Mouse (Mus musculus): Measurements from ENCODE around the gene Mtg1. TPM values are rescaled to one million over a fixed set of nuclear protein-coding genes. Genes with fewer than 3 reads are reported as not detected.

The Mtg1 gene
- total and polyA plus RNA-seq, 3 experiments = 10.8 to 38.1 TPM; not detected in 1

GRCm38 (mm10) chr7:140154218-140154927, 17.0 kb downstream of the Mtg1 start, which contains the start of gene Sprn:
Gene Sprn (minus strand): TSS chr7:140154877.
- no peak within 1 kb of the TSS for H3K4me3 ChIP-seq (ENCODE audit: control insufficient read depth in 1 of 2, insufficient read depth in 1 of 2, low read depth in 2 of 2, low read length in 2 of 2)
- no peak for DNase-seq (ENCODE audit: low read depth, low spot score)
- H3K4me1 ChIP-seq (ENCODE audit: control insufficient read depth in 1 of 2, insufficient read depth in 2 of 2, low read length in 2 of 2) = no peaks in the 10 kb centered on the region
- no peaks in the 10 kb centered on the region for H3K27me3 ChIP-seq (ENCODE audit: control insufficient read depth in 1 of 2, insufficient read depth in 2 of 2, low read length in 2 of 2)
- no peaks in the 10 kb centered on the region for H3K36me3 ChIP-seq (ENCODE audit: control insufficient read depth in 1 of 2, insufficient read depth in 2 of 2, low read length in 2 of 2)
- TF ChIP-seq CHD2 (IDR thresholded peaks at IDR 0.05; ENCODE audit: low read length) = no peak
- TF ChIP-seq E2F4 (IDR thresholded peaks at IDR 0.05; ENCODE audit: borderline replicate concordance, low read depth, low read length) = no peak
- TF ChIP-seq CTCF (IDR thresholded peaks at IDR 0.05 in 2 of 3, conservative IDR thresholded peaks at IDR 0.05 in 1 of 3; ENCODE audit: control insufficient read depth in 1 of 3, insufficient read depth in 1 of 3, low read depth in 2 of 3, low read length in 3 of 3, poor library complexity in 1 of 3, severe bottlenecking in 1 of 3) = no peak
- no peak for TF ChIP-seq BHLHE40 (IDR thresholded peaks at IDR 0.05; ENCODE audit: borderline replicate concordance, low read depth, low read length)
- TF ChIP-seq ZC3H11A (IDR thresholded peaks at IDR 0.05; ENCODE audit: low read depth, low read length) = no peak
- no peak for TF ChIP-seq POLR2A (IDR thresholded peaks at IDR 0.05; ENCODE audit: control insufficient read depth in 1 of 2, insufficient read depth in 1 of 2, low read depth in 1 of 2, low read length in 2 of 2, poor library complexity in 1 of 2)
- no peak for TF ChIP-seq EP300 (IDR thresholded peaks at IDR 0.05; ENCODE audit: low read depth in 1 of 2, low read length in 2 of 2)
- TF ChIP-seq RCOR1 (IDR thresholded peaks at IDR 0.05; ENCODE audit: low read depth, low read length) = no peak
- TF ChIP-seq UBTF (IDR thresholded peaks at IDR 0.05; ENCODE audit: borderline replicate concordance, insufficient read depth, low read depth, low read length) = no peak
- TF ChIP-seq RAD21 (IDR thresholded peaks at IDR 0.05; ENCODE audit: low read depth, low read length) = no peak
- TF ChIP-seq ELF1 (IDR thresholded peaks at IDR 0.05; ENCODE audit: low read depth, low read length) = no peak
- TF ChIP-seq MYC (IDR thresholded peaks at IDR 0.05; ENCODE audit: low read depth, low read length) = no peak
- no peak for TF ChIP-seq TBP (IDR thresholded peaks at IDR 0.05; ENCODE audit: low read depth, low read length)
- no peak for TF ChIP-seq CHD1 (IDR thresholded peaks at IDR 0.05; ENCODE audit: low read depth, low read length)
- no peak for TF ChIP-seq HCFC1 (IDR thresholded peaks at IDR 0.05; ENCODE audit: low read depth, low read length)
- TF ChIP-seq ZMIZ1 (IDR thresholded peaks at IDR 0.05; ENCODE audit: low read depth, low read length) = no peak
- no peak for TF ChIP-seq GABPA (IDR thresholded peaks at IDR 0.05; ENCODE audit: low read depth, low read length)
- H3K27ac ChIP-seq (ENCODE audit: control insufficient read depth, low read depth, low read length) = no peak within 1 kb of the TSS
- H3K9ac ChIP-seq (ENCODE audit: control insufficient read depth, low read depth, low read length, poor library complexity, severe bottlenecking) = no peak within 1 kb of the TSS
- H3K79me2 ChIP-seq (ENCODE audit: control insufficient read depth, insufficient read depth, low read length, poor library complexity) = no peaks in the 10 kb centered on the region
- H3K9me3 ChIP-seq (replicated peaks; ENCODE audit: insufficient read depth, low read length) = no peaks in the 10 kb centered on the region

- H3K4me3 ChIP-seq (ENCODE audit: control insufficient read depth in 1 of 2, insufficient read depth in 1 of 2, low read depth in 2 of 2, low read length in 2 of 2) = no peak overlapping the region
- no peaks in the 10 kb centered on the region for H3K27me3 ChIP-seq (ENCODE audit: control insufficient read depth in 1 of 2, insufficient read depth in 2 of 2, low read length in 2 of 2)
- H3K27ac ChIP-seq (ENCODE audit: control insufficient read depth, low read depth, low read length) = no peak overlapping the region
- no peak for DNase-seq (ENCODE audit: low read depth, low spot score)
- no peak overlapping the region for H3K9ac ChIP-seq (ENCODE audit: control insufficient read depth, low read depth, low read length, poor library complexity, severe bottlenecking)
- no peaks in the 10 kb centered on the region; a peak in 1 of 4 replicates for H3K4me1 ChIP-seq (ENCODE audit: control insufficient read depth in 1 of 2, insufficient read depth in 2 of 2, low read length in 2 of 2)
- H3K36me3 ChIP-seq (ENCODE audit: control insufficient read depth in 1 of 2, insufficient read depth in 2 of 2, low read length in 2 of 2) = no peaks in the 10 kb centered on the region
- H3K9me3 ChIP-seq (replicated peaks; ENCODE audit: insufficient read depth, low read length) = no peaks in the 10 kb centered on the region
- no peaks in the 10 kb centered on the region for H3K79me2 ChIP-seq (ENCODE audit: control insufficient read depth, insufficient read depth, low read length, poor library complexity)
- TF ChIP-seq UBTF (IDR thresholded peaks at IDR 0.05; ENCODE audit: borderline replicate concordance, insufficient read depth, low read depth, low read length) = no peak
- peak; percentile 83 for TF ChIP-seq MAFK (IDR thresholded peaks at IDR 0.05; ENCODE audit: borderline replicate concordance, low read depth, low read length)
- TF ChIP-seq TCF12 (IDR thresholded peaks at IDR 0.05; ENCODE audit: low read depth, low read length) = no peak
Observed at GRCm38 (mm10) chr7:140160363-140160762, 23.0 kb downstream of the Mtg1 start.

All from MEL (cell line).